Mouse (Mus musculus) heart, postnatal 0 days (tissue): Measurements from ENCODE around the gene Gtf2ird1. TPM values are rescaled to one million over a fixed set of nuclear protein-coding genes. Genes with fewer than 3 reads are reported as not detected.

Experiments
- ATAC-seq: fragments of 200-750 bp; cut with Nextera tagmentation; 2 replicates; pipeline ENCODE4 v1.8.0; 2017; ENCODE audit warnings: low read depth, moderate number of reproducible peaks, moderate library complexity; ENCODE audit not compliant: insufficient read depth
- DNase-seq: peaks from one replicate; pipeline ENCODE4 v3.0.0-alpha.2; 2016; ENCODE audit warnings: low spot score
- H3K27ac ChIP-seq: fragments of 300-500 bp; sonication (generic); 2 replicates; pipeline ENCODE4 v1.5.1; 2014; ENCODE audit warnings: low read depth, mild to moderate bottlenecking
- H3K27me3 ChIP-seq: fragments of 300-500 bp; sonication (generic); 2 replicates; pipeline ENCODE4 v1.6.1; 2014; ENCODE audit warnings: low read length, mixed read lengths; ENCODE audit not compliant: control insufficient read depth, insufficient read depth
- H3K36me3 ChIP-seq: fragments of 300-500 bp; sonication (generic); replicated peaks from 2 replicates; pipeline ENCODE4 v1.6.1; 2014; ENCODE audit warnings: low read length, mixed read lengths; ENCODE audit not compliant: control insufficient read depth, insufficient read depth
- H3K4me1 ChIP-seq: fragments of 300-500 bp; sonication (generic); 2 replicates; pipeline ENCODE4 v1.6.1; 2014; ENCODE audit warnings: antibody characterized with exemption; ENCODE audit not compliant: control insufficient read depth, insufficient read depth
- H3K4me2 ChIP-seq: fragments of 300-500 bp; sonication (generic); 2 replicates; pipeline ENCODE4 v1.6.1; 2014; ENCODE audit warnings: low read depth, mild to moderate bottlenecking, low read length, moderate library complexity
- H3K4me3 ChIP-seq: fragments of 300-500 bp; sonication (generic); 2 replicates; pipeline ENCODE4 v1.5.1; 2014; ENCODE audit warnings: low read depth, low read length
- H3K9ac ChIP-seq: fragments of 300-500 bp; sonication (generic); replicated peaks from 2 replicates; pipeline ENCODE4 v1.6.1; 2014; ENCODE audit warnings: low read depth, low read length, mixed read lengths
- H3K9me3 ChIP-seq: fragments of 300-500 bp; sonication (generic); replicated peaks from 2 replicates; pipeline ENCODE4 v1.6.1; 2016; ENCODE audit warnings: low read length; ENCODE audit not compliant: control insufficient read depth
- CTCF ChIP-seq: IDR thresholded peaks from 2 replicates; pipeline ENCODE4 v1.5.1; 2016; ENCODE audit warnings: antibody characterized with exemption, control low read depth, low read depth
- EP300 ChIP-seq: IDR thresholded peaks from 2 replicates; pipeline ENCODE4 v1.6.1; 2016; ENCODE audit warnings: antibody characterized with exemption, low read depth
- WGBS: fragments of 180-500 bp; shearing (Covaris S2); extraction: QIAGEN DNeasy Blood & Tissue Kit; methylation state at CpG from one replicate; pipeline ENCODE4 v1.1.7; 2014; 5-methylcytosine and 5-hydroxymethylcytosine counted together
- polyA plus RNA-seq: library from polyadenylated mRNA; unstranded; fragments of >200 nt; fragmentation: Nextera tagmentation; extraction: Ambion mirVana; gene quantifications from 2 replicates; pipeline ENCODE4 v1.2.1, GENCODE M21; 2015
- total RNA-seq: library from RNA; depleted of rRNA; stranded (reverse); fragments of >200 nt; gene quantifications from 2 replicates; pipeline ENCODE4 v1.2.3, GENCODE M21; 2014; ENCODE audit warnings: low replicate concordance

Gtf2ird1 gene
- total and polyA plus RNA-seq, 2 experiments from 2014 or later: 27.7 to 28.8 TPM

GRCm38 (mm10) chr5:134423930-134424329, 32.6 kb downstream of the Gtf2ird1 start:
- ATAC-seq: no peak
- no peaks in the 10 kb centered on the region for H3K36me3 ChIP-seq
- WGBS: 75% methylated on average over 5 of the region's 5 CpGs
- no peak overlapping the region for H3K27ac ChIP-seq
- no peak overlapping the region for H3K4me2 ChIP-seq
- no peaks in the 10 kb centered on the region for H3K27me3 ChIP-seq
- no peak overlapping the region for H3K9ac ChIP-seq
- peaks cover 23% of the 10 kb centered on the region for H3K4me1 ChIP-seq
- TF ChIP-seq EP300 (no peak), CTCF (no peak)
- no peak for DNase-seq
- no peaks in the 10 kb centered on the region for H3K9me3 ChIP-seq
- H3K4me3 ChIP-seq: no peak overlapping the region

DNA sequence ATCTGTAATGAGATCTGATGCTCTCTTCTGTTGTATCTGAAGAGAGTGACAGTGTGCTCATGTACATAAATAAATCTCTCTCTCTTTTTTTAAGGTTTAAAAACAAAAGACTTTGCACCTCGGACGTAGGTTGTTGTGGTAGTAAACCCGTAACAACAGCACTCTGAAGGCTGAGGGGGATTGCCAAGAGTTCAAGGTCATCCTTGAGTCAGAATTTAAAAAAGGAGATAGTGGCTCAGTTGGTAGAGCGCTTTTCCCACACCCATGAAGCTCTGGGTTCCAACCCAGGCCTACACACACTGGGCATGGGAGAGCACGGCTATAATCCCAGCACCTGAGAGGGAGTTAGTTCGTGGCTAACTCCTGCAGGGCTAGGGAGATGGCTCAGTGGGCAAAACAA, 33.1 kb downstream of the Gtf2ird1 start:
- ATAC-seq (no peak), DNase-seq (no peak)
- Histone ChIP-seq H3K4me3 (no peak overlapping the region), H3K27me3 (no peaks in the 10 kb centered on the region), H3K9me3 (no peaks in the 10 kb centered on the region), H3K36me3 (no peaks in the 10 kb centered on the region), H3K4me2 (no peak overlapping the region), H3K4me1 (peaks cover 24% of the 10 kb centered on the region), H3K9ac (no peak overlapping the region), H3K27ac (no peak overlapping the region)
- no peak for TF ChIP-seq EP300
- no peak for TF ChIP-seq CTCF
- 90% methylated on average over 6 of the region's 6 CpGs for WGBS

- ATAC-seq (no peak), DNase-seq (no peak)
- Histone ChIP-seq H3K4me1 (peaks cover 27% of the 10 kb centered on the region), H3K27me3 (no peaks in the 10 kb centered on the region), H3K27ac (no peak overlapping the region), H3K36me3 (no peaks in the 10 kb centered on the region), H3K4me3 (no peak overlapping the region), H3K9ac (no peak overlapping the region), H3K4me2 (no peak overlapping the region), H3K9me3 (no peaks in the 10 kb centered on the region)
- TF ChIP-seq CTCF (no peak), EP300 (no peak)
- 91% methylated on average over 12 of the region's 12 CpGs for WGBS
Measured at GRCm38 (mm10) chr5:134422265-134422925, 34.1 kb downstream of the Gtf2ird1 start.

GRCm38 (mm10) chr5:134421061-134421460, 35.5 kb downstream of the Gtf2ird1 start:
- no peak for TF ChIP-seq EP300
- TF ChIP-seq CTCF: no peak
- Histone ChIP-seq H3K4me3 (no peak overlapping the region), H3K27me3 (no peaks in the 10 kb centered on the region), H3K9ac (no peak overlapping the region), H3K4me2 (no peak overlapping the region), H3K4me1 (peaks cover 27% of the 10 kb centered on the region), H3K36me3 (peaks cover 8% of the 10 kb centered on the region; the same call in 1 of the 2 replicates), H3K27ac (peak overlapping the region; percentile 58), H3K9me3 (no peaks in the 10 kb centered on the region)
- peak; percentile 69 for ATAC-seq
- WGBS: 25% methylated on average over 9 of the region's 9 CpGs
- peak; percentile 64 for DNase-seq

DNA sequence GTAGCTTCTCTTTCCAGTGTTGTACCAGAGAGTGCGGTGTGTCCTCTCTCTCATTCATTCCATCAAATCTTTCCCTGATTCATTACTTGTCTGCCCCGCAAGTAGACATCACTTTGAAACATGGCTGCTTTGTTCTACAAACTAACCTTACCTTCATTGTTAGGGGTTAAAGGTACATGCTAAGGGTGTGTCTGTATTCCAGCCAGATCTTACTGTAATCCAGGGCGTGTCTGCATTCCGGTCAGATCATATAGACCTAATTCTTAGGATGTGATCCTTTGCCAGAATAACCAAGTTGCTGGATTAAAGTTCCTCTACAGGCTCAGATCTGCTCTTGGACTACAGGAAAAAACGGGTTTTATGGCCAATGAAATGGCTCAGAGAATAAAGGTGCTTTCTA, 36.8 kb downstream of the Gtf2ird1 start:
- DNase-seq (no peak), ATAC-seq (no peak)
- Histone ChIP-seq H3K4me1 (peaks cover 27% of the 10 kb centered on the region), H3K4me3 (no peak overlapping the region), H3K36me3 (peaks cover 21% of the 10 kb centered on the region), H3K27ac (no peak overlapping the region), H3K9me3 (no peaks in the 10 kb centered on the region), H3K27me3 (no peaks in the 10 kb centered on the region), H3K9ac (no peak overlapping the region), H3K4me2 (no peak overlapping the region)
- TF ChIP-seq EP300 (no peak), CTCF (no peak)
- WGBS: 90% methylated on average over 5 of the region's 5 CpGs
